Comparison of ENCODE assay signal across 16 mouse cellular contexts in the genomic region with DNA sequence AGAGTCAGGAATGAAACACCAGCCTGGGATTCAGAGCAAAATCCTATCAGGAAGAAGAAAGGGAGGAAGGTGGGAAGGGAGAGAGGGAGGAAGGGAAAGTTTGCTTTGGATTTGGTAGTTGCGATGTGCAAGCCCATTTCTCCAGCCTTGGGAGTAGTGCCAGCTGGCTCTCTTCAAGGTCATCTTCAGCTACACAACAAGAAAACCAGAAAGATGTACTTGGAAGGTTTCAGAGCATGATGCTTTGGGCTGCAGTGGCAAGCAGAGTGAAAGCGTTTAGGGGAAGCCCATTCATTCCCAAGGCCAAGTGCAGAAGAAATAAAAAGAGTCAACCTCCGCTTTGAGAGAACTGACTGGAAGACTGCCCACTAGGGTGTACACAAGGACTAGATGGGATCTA. TPM values are rescaled to one million over a fixed set of nuclear protein-coding genes. Genes with fewer than 3 reads are reported as not detected.
DNase-seq lines count a peak whose midpoint lies in the region; ATAC-seq and TF ChIP-seq lines count a peak whose summit lies in the region.
"Had no signal": no experiment of that assay in that cellular context is flagged by ENCODE, and none has a peak within 500 bp of the region (broad histone marks: within the 10 kb centered on the region; RNA-seq: fewer than 3 reads in every experiment).

No protein-coding gene starts in this region.

- no peaks in the 10 kb centered on the region for H3K9me3 ChIP-seq in lung, embryonic 14.5 days (ENCODE audit: low read depth, low read length)
- H3K9me3 ChIP-seq in lung, postnatal 0 days (ENCODE audit: low read length) = no peaks in the 10 kb centered on the region
- H3K9me3 ChIP-seq: embryonic facial prominence, embryonic 10.5 days had no signal

- peak overlapping the region; percentile 70 for H3K27ac ChIP-seq in gastrocnemius, adult 2 months
- H3K27ac ChIP-seq in lung, embryonic 14.5 days (ENCODE audit: low read depth) = no peak overlapping the region
- H3K27ac ChIP-seq in lung, postnatal 0 days (ENCODE audit: low read length) = no peak overlapping the region
- H3K27ac ChIP-seq: embryonic facial prominence, embryonic 10.5 days had no signal

- no peak for TF ChIP-seq CTCF in gastrocnemius, adult 2 months (IDR thresholded peaks at IDR 0.05)
- no peak for TF ChIP-seq CTCF in lung, embryonic 14.5 days (IDR thresholded peaks at IDR 0.05; ENCODE audit: low read depth)
- TF ChIP-seq CTCF in lung, postnatal 0 days (IDR thresholded peaks at IDR 0.05) = no peak

- intact Hi-C loops in gastrocnemius, adult 2 months (cut with DNase I) = no loop called here

- TF ChIP-seq EP300 in lung, postnatal 0 days (IDR thresholded peaks at IDR 0.05) = no peak

- no peak overlapping the region for H3K4me2 ChIP-seq in lung, embryonic 14.5 days
- H3K4me2 ChIP-seq in lung, postnatal 0 days (replicated peaks; ENCODE audit: low read depth, low read length) = no peak overlapping the region
- H3K4me2 ChIP-seq: midbrain, embryonic 11.5 days had no signal

- 56% methylated on average over 3 of the region's 3 CpGs for WGBS in lung, embryonic 14.5 days
- 33% methylated on average over 3 of the region's 3 CpGs for WGBS in lung, postnatal 0 days

- ATAC-seq in lung, embryonic 14.5 days (ENCODE audit: insufficient read depth) = no peak
- no peak for ATAC-seq in lung, postnatal 0 days
- ATAC-seq: Patski had no signal

- DNase-seq in gastrocnemius, adult 2 months = peak; percentile 70
- no peak for DNase-seq in gastrocnemius, postnatal 10 days
- peak; percentile 26 for DNase-seq in lung, embryonic 14.5 days
- no peak for DNase-seq in lung, postnatal 0 days (ENCODE audit: low spot score)
- DNase-seq in adrenal gland, adult 8-10 months = peak; percentile 79
- DNase-seq in ovary, postnatal 36 days (ENCODE audit: low spot score) = peak; percentile 78
- DNase-seq in spleen, postnatal 36 days (ENCODE audit: low spot score in 2 of 2) = no peak
- DNase-seq in urinary bladder, postnatal 25 days (ENCODE audit: low spot score) = no peak
- DNase-seq: cerebellum, postnatal 25 days; kidney, adult 8-10 months; liver; right cerebral cortex, adult 18-20 months had no signal

- H3K36me3 ChIP-seq in lung, embryonic 14.5 days (ENCODE audit: insufficient read depth) = no peaks in the 10 kb centered on the region
- no peaks in the 10 kb centered on the region for H3K36me3 ChIP-seq in lung, postnatal 0 days (ENCODE audit: insufficient read depth, low read length)
- H3K36me3 ChIP-seq: embryonic facial prominence, embryonic 10.5 days had no signal

- H3K4me3 ChIP-seq in gastrocnemius, adult 2 months = no peak overlapping the region
- no peak overlapping the region for H3K4me3 ChIP-seq in lung, embryonic 14.5 days (ENCODE audit: low read depth, low read length)
- no peak overlapping the region for H3K4me3 ChIP-seq in lung, postnatal 0 days (ENCODE audit: low read depth, low read length)
- H3K4me3 ChIP-seq: embryonic facial prominence, embryonic 10.5 days; erythroblast, embryonic 14.5 days had no signal

- no peaks in the 10 kb centered on the region for H3K4me1 ChIP-seq in lung, embryonic 14.5 days (ENCODE audit: insufficient read depth)
- no peaks in the 10 kb centered on the region for H3K4me1 ChIP-seq in lung, postnatal 0 days (ENCODE audit: insufficient read depth, low read depth, low read length)

- H3K9ac ChIP-seq in lung, embryonic 14.5 days = no peak overlapping the region
- H3K9ac ChIP-seq in lung, postnatal 0 days (replicated peaks; ENCODE audit: low read depth) = no peak overlapping the region

- no peaks in the 10 kb centered on the region for H3K27me3 ChIP-seq in lung, embryonic 14.5 days (ENCODE audit: insufficient read depth, low read length)
- H3K27me3 ChIP-seq in lung, postnatal 0 days (replicated peaks; ENCODE audit: insufficient read depth, low read length) = no peaks in the 10 kb centered on the region
- H3K27me3 ChIP-seq: Patski had no signal

RNA-seq across cellular contexts. Expression of a gene that starts 16.3 kb away (rescaled TPM):
- total RNA-seq in gastrocnemius, adult 2 months (2021) = 1 to 10 TPM; 1.0 to 2.4 TPM
- total RNA-seq in gastrocnemius, postnatal 10 days (2021) = 1 to 10 TPM; 2.6 to 3.3 TPM
- polyA plus RNA-seq in lung, embryonic 14.5 days (2014; fragmentation: Nextera tagmentation; extraction: Ambion mirVana) = 5.8 and 5.9 TPM in 2 replicates
- polyA plus RNA-seq in lung, postnatal 0 days (2015; fragmentation: Nextera tagmentation; extraction: Ambion mirVana) = 9.3 and 9.4 TPM in 2 replicates
- 10 to 100 TPM in 2 of 4 experiments, 1 to 10 TPM in 2; 9.4 to 15.1 (median 11.5) TPM for total RNA-seq in adrenal gland, adult 8-10 months (2022)

RNA-seq across cellular contexts. Expression of a gene that starts 38.4 kb away (rescaled TPM):
- total RNA-seq in gastrocnemius, adult 2 months (2021) = 1 to 10 TPM; 2.9 to 4.6 TPM
- total RNA-seq in gastrocnemius, postnatal 10 days (2021) = 1 to 10 TPM; 5.8 to 7.0 TPM
- 0.43 and 0.71 TPM in 2 replicates for polyA plus RNA-seq in lung, embryonic 14.5 days (2014; fragmentation: Nextera tagmentation; extraction: Ambion mirVana)
- polyA plus RNA-seq in lung, postnatal 0 days (2015; fragmentation: Nextera tagmentation; extraction: Ambion mirVana) = 3.0 and 3.4 TPM in 2 replicates
- 1 to 10 TPM; 4.2 to 9.6 (median 5.7) TPM for total RNA-seq in adrenal gland, adult 8-10 months (2022)
- polyA plus RNA-seq: erythroblast, embryonic 14.5 days; Patski had no signal

Comparison
In these comparisons a context has a peak if more than half of its experiments do, and no peak if none do; other contexts are left out.
1. DNase-seq: peak in gastrocnemius, adult 2 months (single experiment), lung, embryonic 14.5 days (single experiment), adrenal gland, adult 8-10 months (single experiment) and ovary, postnatal 36 days (single experiment); none in gastrocnemius, postnatal 10 days (single experiment), lung, postnatal 0 days (single experiment), spleen, postnatal 36 days (0 of 2) and urinary bladder, postnatal 25 days (single experiment).